Mouse (Mus musculus) G1E (cell line): ENCODE results near the gene Mybph. TPM values are rescaled to one million over a fixed set of nuclear protein-coding genes. Genes with fewer than 3 reads are reported as not detected.

Experiments used
- ATAC-seq: 2 replicates; pipeline ENCODE4 v1.8.0; 2016; ENCODE audit warnings: mild to moderate bottlenecking; ENCODE audit not compliant: insufficient number of reproducible peaks, poor library complexity, low FRiP score, severe bottlenecking; ENCODE audit errors: extremely low read depth
- DNase-seq: peaks from one replicate; pipeline ENCODE4 v3.0.0; 2012; ENCODE audit warnings: low spot score
- H3K27me3 ChIP-seq: 2 replicates; pipeline ENCODE4 v1.6.1; 2012; ENCODE audit warnings: mild to moderate bottlenecking, low read length, inconsistent platforms; ENCODE audit not compliant: insufficient read depth
- H3K36me3 ChIP-seq: replicated peaks from 2 replicates; pipeline ENCODE3; 2012; ENCODE audit warnings: mild to moderate bottlenecking, inconsistent platforms
- H3K4me1 ChIP-seq: 2 replicates; pipeline ENCODE4 v1.6.1; 2012; ENCODE audit warnings: low read depth, low read length, inconsistent platforms, mixed read lengths; ENCODE audit not compliant: insufficient read depth
- H3K4me3 ChIP-seq: 2 replicates; pipeline ENCODE4 v1.5.1; 2012; ENCODE audit warnings: low read depth, mild to moderate bottlenecking, inconsistent platforms, low read length, moderate library complexity, mixed read lengths
- H3K9me3 ChIP-seq: replicated peaks from 2 replicates; pipeline ENCODE4 v1.6.1; 2012; ENCODE audit warnings: inconsistent platforms
- CTCF ChIP-seq: IDR thresholded peaks from 2 replicates; pipeline ENCODE4 v1.5.1; 2012; ENCODE audit warnings: low read depth, low read length, inconsistent platforms, mixed read lengths
- GATA1 ChIP-seq: IDR thresholded peaks from 2 replicates; pipeline ENCODE4 v1.6.1; 2012; ENCODE audit warnings: borderline replicate concordance, low read length, inconsistent platforms, mixed read lengths
- GATA2 ChIP-seq: IDR thresholded peaks from 2 replicates; pipeline ENCODE4 v1.6.1; 2012; ENCODE audit warnings: low read depth, low read length, inconsistent platforms, borderline replicate concordance
- POLR2AphosphoS5 ChIP-seq: IDR thresholded peaks from 2 replicates; pipeline ENCODE4 v1.6.1; 2012; ENCODE audit warnings: low read depth, low read length, inconsistent platforms; ENCODE audit not compliant: insufficient replicate concordance
- TAL1 ChIP-seq: conservative IDR thresholded peaks from 2 replicates; pipeline ENCODE4 v1.6.1; 2012; ENCODE audit warnings: low read depth, low read length, inconsistent platforms, mixed read lengths
- polyA plus RNA-seq: library from polyadenylated mRNA; stranded (reverse); fragments of >175 nt; gene quantifications from 2 replicates; pipeline ENCODE4 v1.2.3, GENCODE M21; 2012
- total RNA-seq, 2 experiments: library from RNA; stranded (forward) in 1 of 2; stranded (reverse) in 1 of 2; fragments of 200-1000 nt in 1 of 2; fragments of >200 nt in 1 of 2; fragmentation: Nextera tagmentation in 1 of 2; gene quantifications; 2 replicates each; pipeline ENCODE4 v1.2.3; 2014 to 2017

The Mybph gene
- total and polyA plus RNA-seq, 3 experiments: 0.05 TPM; not detected in 2

DNA sequence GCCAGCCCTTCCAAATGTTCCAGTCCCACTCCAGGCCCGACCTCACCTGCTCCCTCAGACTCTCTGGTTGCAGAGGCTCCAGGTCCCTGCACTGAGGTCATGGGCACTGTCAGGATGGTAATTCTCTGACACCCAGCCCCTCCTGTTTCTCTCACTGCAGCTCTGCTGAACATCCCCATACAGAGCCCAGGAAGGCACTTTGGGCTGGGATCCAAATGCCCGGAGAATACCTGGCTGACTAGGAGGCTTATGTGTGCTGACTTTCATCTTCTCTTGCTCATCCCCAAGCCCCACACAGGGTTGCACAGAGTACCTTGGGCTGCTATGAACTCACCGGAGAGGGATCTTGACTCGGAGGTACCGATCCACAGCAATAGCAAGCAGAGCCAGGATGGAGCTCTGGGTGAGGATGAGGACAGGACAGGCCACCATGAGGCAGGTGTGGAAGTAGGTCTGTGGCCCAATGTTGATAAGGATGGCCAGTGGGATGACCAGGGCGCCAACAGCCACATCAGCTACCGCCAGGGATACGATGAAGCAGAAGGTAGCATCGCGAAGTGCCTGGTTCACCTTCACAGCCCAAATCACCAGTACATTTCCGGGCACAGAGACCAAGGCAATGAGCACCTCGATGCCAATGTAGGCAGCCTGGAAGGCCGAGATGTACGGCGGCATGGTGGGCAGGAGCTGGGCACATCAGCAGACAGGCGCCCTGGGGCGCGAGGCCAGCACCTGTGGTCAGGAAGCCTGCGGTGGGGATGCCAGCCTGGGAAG lies 40.6 kb downstream of the Mybph start:
- no peak for TF ChIP-seq GATA1
- TF ChIP-seq TAL1: no peak
- no peak for TF ChIP-seq POLR2AphosphoS5
- no peak for TF ChIP-seq GATA2
- H3K27me3 ChIP-seq: peaks cover 62% of the 10 kb centered on the region
- DNase-seq: no peak
- no peak for ATAC-seq
- H3K36me3 ChIP-seq: no peaks in the 10 kb centered on the region
- no peaks in the 10 kb centered on the region for H3K9me3 ChIP-seq
- no peak overlapping the region for H3K4me3 ChIP-seq
- H3K4me1 ChIP-seq: peaks cover 20% of the 10 kb centered on the region

DNA sequence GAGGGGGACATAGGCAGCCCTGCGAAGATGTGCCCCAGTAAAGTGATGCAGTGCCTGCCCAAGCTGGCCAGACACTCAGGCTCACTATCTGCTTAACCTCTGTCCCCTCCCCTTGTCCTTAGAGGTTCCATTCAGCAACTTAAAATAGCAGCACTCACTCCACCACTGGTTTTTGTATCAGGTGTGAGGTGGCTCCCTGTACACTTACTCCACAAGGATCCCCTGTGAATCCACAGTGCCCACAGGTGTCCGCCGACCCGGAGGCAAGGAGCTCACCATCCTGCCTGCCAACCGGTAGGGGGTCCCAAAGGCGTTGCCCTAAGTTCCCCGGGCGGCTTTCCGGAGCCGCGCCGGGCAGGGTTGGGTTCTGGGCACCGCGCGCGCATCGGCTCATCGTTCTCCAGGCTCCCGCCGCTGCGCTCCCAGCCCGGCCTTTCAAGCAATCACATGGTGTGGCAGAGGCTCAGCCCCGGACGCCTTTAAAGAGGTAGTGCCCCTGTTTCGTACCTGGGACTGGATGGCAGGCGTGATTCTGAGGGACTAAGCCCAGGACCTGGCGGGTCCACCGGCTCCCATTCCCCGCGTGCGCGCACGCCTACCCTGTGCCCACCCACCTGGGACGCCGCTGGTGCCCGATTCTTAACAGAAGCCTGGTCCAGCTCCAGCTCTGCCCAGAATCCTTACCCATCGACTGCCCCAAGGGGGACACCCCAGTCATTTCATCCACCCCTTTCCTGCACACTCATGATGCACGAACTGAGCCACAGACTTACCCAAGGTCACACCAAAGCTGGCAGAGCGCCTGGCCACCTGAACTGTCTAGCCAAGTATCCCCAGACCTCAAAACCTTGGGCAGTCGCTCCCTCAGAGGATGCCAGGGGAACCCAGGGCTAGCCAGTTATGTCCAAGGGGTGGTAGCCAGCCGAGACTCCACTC lies 41.5 kb downstream of the Mybph start:
- H3K36me3 ChIP-seq: no peaks in the 10 kb centered on the region
- no peaks in the 10 kb centered on the region for H3K9me3 ChIP-seq
- no peak for TF ChIP-seq POLR2AphosphoS5
- TF ChIP-seq CTCF: no peak
- TF ChIP-seq TAL1: no peak
- no peak for TF ChIP-seq GATA2
- TF ChIP-seq GATA1: no peak
- ATAC-seq: no peak
- no peak for DNase-seq
- peaks cover 20% of the 10 kb centered on the region for H3K4me1 ChIP-seq
- H3K27me3 ChIP-seq: peaks cover 65% of the 10 kb centered on the region
- no peak overlapping the region for H3K4me3 ChIP-seq

GRCm38 (mm10) chr1:134235391-134235921 lies 42.2 kb downstream of the Mybph start, which contains the start of gene Adora1:
Adora1 (minus strand) TSS chr1:134235431.
- no peak within 1 kb of the TSS for H3K4me3 ChIP-seq
- no peaks in the 10 kb centered on the region for H3K36me3 ChIP-seq
- ATAC-seq (no peak), DNase-seq (no peak)
- H3K4me1 ChIP-seq: peaks cover 20% of the 10 kb centered on the region
- H3K9me3 ChIP-seq: no peaks in the 10 kb centered on the region
- peaks cover 66% of the 10 kb centered on the region for H3K27me3 ChIP-seq
- no peak for TF ChIP-seq GATA2

GRCm38 (mm10) chr1:134236142-134236541 lies 42.9 kb downstream of the Mybph start:
- Histone ChIP-seq H3K4me1 (peaks cover 16% of the 10 kb centered on the region), H3K36me3 (no peaks in the 10 kb centered on the region), H3K27me3 (peaks cover 73% of the 10 kb centered on the region), H3K4me3 (no peak overlapping the region), H3K9me3 (no peaks in the 10 kb centered on the region)
- no peak for TF ChIP-seq GATA2
- no peak for TF ChIP-seq POLR2AphosphoS5
- no peak for TF ChIP-seq TAL1
- TF ChIP-seq CTCF: no peak
- TF ChIP-seq GATA1: no peak
- ATAC-seq (no peak), DNase-seq (no peak)

- Histone ChIP-seq H3K36me3 (no peaks in the 10 kb centered on the region), H3K4me3 (no peak overlapping the region), H3K4me1 (peaks cover 6% of the 10 kb centered on the region; the same call in 1 of the 2 replicates), H3K9me3 (no peaks in the 10 kb centered on the region), H3K27me3 (peaks cover 75% of the 10 kb centered on the region)
- TF ChIP-seq GATA2: no peak
- TF ChIP-seq TAL1: no peak
- no peak for TF ChIP-seq GATA1
- no peak for TF ChIP-seq POLR2AphosphoS5
- no peak for TF ChIP-seq CTCF
- ATAC-seq (no peak), DNase-seq (no peak)
Observed at GRCm38 (mm10) chr1:134237438-134237837, 44.2 kb downstream of the Mybph start.

DNA sequence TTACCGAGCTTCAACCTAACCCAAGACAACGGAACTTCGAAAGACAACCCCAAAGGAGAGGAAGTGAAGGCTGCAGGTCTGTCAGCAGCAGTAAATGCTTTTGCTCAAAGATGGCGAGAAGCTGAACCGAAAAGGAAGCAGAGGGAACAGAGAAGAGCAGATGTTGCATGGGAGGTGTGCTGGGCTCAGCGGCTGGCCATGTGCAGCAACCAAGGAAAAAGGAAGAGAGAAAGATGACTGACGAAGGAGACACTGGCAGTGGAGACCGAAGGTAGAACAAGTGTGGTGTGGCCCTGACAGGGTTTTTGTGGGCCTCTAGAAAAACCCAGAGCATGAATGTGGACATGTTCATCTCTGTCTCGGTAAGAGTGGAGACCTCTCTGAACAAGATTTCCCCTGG lies 47.5 kb downstream of the Mybph start:
- Histone ChIP-seq H3K9me3 (no peaks in the 10 kb centered on the region), H3K4me3 (no peak overlapping the region), H3K27me3 (peaks cover 74% of the 10 kb centered on the region), H3K36me3 (no peaks in the 10 kb centered on the region), H3K4me1 (no peaks in the 10 kb centered on the region)
- no peak for DNase-seq
- no peak for TF ChIP-seq CTCF
- no peak for TF ChIP-seq POLR2AphosphoS5
- TF ChIP-seq TAL1: no peak
- no peak for TF ChIP-seq GATA1
- TF ChIP-seq GATA2: no peak
- no peak for ATAC-seq
